ENCODE assay signal across 24 mouse cellular contexts in genomic region chr17:13215595-13215994, GRCm38 (mm10). TPM values are rescaled to one million over a fixed set of nuclear protein-coding genes. Genes with fewer than 3 reads are reported as not detected.
DNase-seq lines count a peak whose midpoint lies in the region; ATAC-seq lines count a peak whose summit lies in the region.
"Had no signal": no experiment of that assay in that cellular context is flagged by ENCODE, and none has a peak within 500 bp of the region (broad histone marks: within the 10 kb centered on the region; RNA-seq: fewer than 3 reads in every experiment).

No protein-coding gene starts in this region.

- 79% methylated on average over 2 of the region's 2 CpGs for WGBS in midbrain, embryonic 14.5 days
- 84% methylated on average over 2 of the region's 2 CpGs for WGBS in midbrain, embryonic 16.5 days

- H3K9ac ChIP-seq in midbrain, embryonic 14.5 days (replicated peaks; ENCODE audit: low read length) = no peak overlapping the region
- no peak overlapping the region for H3K9ac ChIP-seq in midbrain, embryonic 16.5 days (ENCODE audit: low read depth, low read length)
- H3K9ac ChIP-seq: hindbrain, embryonic 14.5 days; neural tube, embryonic 13.5 days had no signal

- peaks cover 93% of the 10 kb centered on the region for H3K9me3 ChIP-seq in midbrain, embryonic 14.5 days (ENCODE audit: control insufficient read depth, low read length)
- peaks cover 90% of the 10 kb centered on the region for H3K9me3 ChIP-seq in midbrain, embryonic 16.5 days (replicated peaks; ENCODE audit: control insufficient read depth, low read length, poor library complexity, severe bottlenecking)

- ATAC-seq in midbrain, embryonic 14.5 days (ENCODE audit: low FRiP score, low TSS enrichment) = 0 out of 2 replicates have a peak, but pooled peaks have one; percentile 9
- ATAC-seq in midbrain, embryonic 16.5 days = no peak
- ATAC-seq: intestine, embryonic 16.5 days had no signal

- H3K4me2 ChIP-seq in midbrain, embryonic 14.5 days (ENCODE audit: low read length) = no peak overlapping the region
- no peak overlapping the region for H3K4me2 ChIP-seq in midbrain, embryonic 16.5 days (ENCODE audit: low read length)
- H3K4me2 ChIP-seq: hindbrain, embryonic 14.5 days; neural tube, embryonic 13.5 days had no signal

- H3K4me1 ChIP-seq in midbrain, embryonic 14.5 days (ENCODE audit: control insufficient read depth, insufficient read depth, low read length) = no peaks in the 10 kb centered on the region
- H3K4me1 ChIP-seq in midbrain, embryonic 16.5 days (ENCODE audit: control insufficient read depth, insufficient read depth, low read length) = no peaks in the 10 kb centered on the region
- H3K4me1 ChIP-seq: midbrain, embryonic 10.5 days; neural tube, embryonic 13.5 days had no signal

- H3K27ac ChIP-seq in midbrain, embryonic 14.5 days (replicated peaks; ENCODE audit: low read depth, low read length) = no peak overlapping the region
- H3K27ac ChIP-seq in midbrain, embryonic 16.5 days (ENCODE audit: low read length) = no peak overlapping the region
- H3K27ac ChIP-seq: hindbrain, embryonic 14.5 days; midbrain, embryonic 10.5 days; neural tube, embryonic 13.5 days had no signal

- H3K27me3 ChIP-seq in midbrain, embryonic 14.5 days (ENCODE audit: control insufficient read depth, insufficient read depth, low read length) = no peaks in the 10 kb centered on the region
- H3K27me3 ChIP-seq in midbrain, embryonic 16.5 days (ENCODE audit: control insufficient read depth, insufficient read depth, low read depth, low read length) = no peaks in the 10 kb centered on the region
- H3K27me3 ChIP-seq: neural tube, embryonic 13.5 days had no signal

- no peaks in the 10 kb centered on the region for H3K36me3 ChIP-seq in midbrain, embryonic 14.5 days (ENCODE audit: control insufficient read depth, insufficient read depth, low read length)
- H3K36me3 ChIP-seq in midbrain, embryonic 16.5 days (ENCODE audit: control insufficient read depth, insufficient read depth, low read length) = no peaks in the 10 kb centered on the region
- H3K36me3 ChIP-seq: midbrain, embryonic 10.5 days; neural tube, embryonic 13.5 days had no signal

- peak; percentile 94 for DNase-seq in heart, adult 11 months
- no peak for DNase-seq in heart, adult 9 months (ENCODE audit: low spot score in 2 of 2)
- peak; percentile 25 for DNase-seq in layer of hippocampus, adult 11-12 months (ENCODE audit: low spot score)
- no peak for DNase-seq in layer of hippocampus, adult 9-10 months (ENCODE audit: low spot score)
- DNase-seq in midbrain, embryonic 14.5 days = no peak
- DNase-seq in adrenal gland, postnatal 10 days = no peak
- DNase-seq: B cell, adult 2 months; cerebellum, adult 9-11 months; kidney, postnatal 25 days; layer of hippocampus, postnatal 36 days; left cerebral cortex, postnatal 4 days; right cerebral cortex, postnatal 4 days; thymus, postnatal 4 days had no signal

- H3K4me3 ChIP-seq in midbrain, embryonic 14.5 days (replicated peaks; ENCODE audit: low read depth, low read length) = no peak overlapping the region
- H3K4me3 ChIP-seq in midbrain, embryonic 16.5 days (ENCODE audit: low read depth, low read length) = no peak overlapping the region
- H3K4me3 ChIP-seq: midbrain, embryonic 10.5 days; neural tube, embryonic 13.5 days had no signal

RNA-seq across cellular contexts. Expression of gene Smok2a, which starts 5.4 kb away (rescaled TPM):
- not detected in 2 replicates for polyA plus RNA-seq in midbrain, embryonic 14.5 days (2014; fragmentation: Nextera tagmentation; extraction: Ambion mirVana)
- polyA plus RNA-seq in midbrain, embryonic 16.5 days (2015; fragmentation: Nextera tagmentation; extraction: Ambion mirVana) = not detected in 2 replicates
- not detected for total RNA-seq in adrenal gland, postnatal 10 days (2021)
- total RNA-seq: adrenal gland, postnatal 4 days; gastrocnemius, postnatal 36 days; layer of hippocampus, postnatal 36 days; left cerebral cortex, postnatal 4 days; liver, adult 2 months had no signal
- polyA plus RNA-seq: embryonic facial prominence, embryonic 14.5 days; heart, postnatal 0 days; hindbrain, embryonic 14.5 days; intestine, embryonic 16.5 days; liver, adult 2 months; lung, embryonic 16.5 days; midbrain, embryonic 10.5 days; neural tube, embryonic 13.5 days had no signal

RNA-seq across cellular contexts. Expression of gene Smok2b, which starts 14.5 kb away (rescaled TPM):
- not detected in 2 replicates for polyA plus RNA-seq in midbrain, embryonic 14.5 days (2014; fragmentation: Nextera tagmentation; extraction: Ambion mirVana)
- not detected in 2 replicates for polyA plus RNA-seq in midbrain, embryonic 16.5 days (2015; fragmentation: Nextera tagmentation; extraction: Ambion mirVana)
- total RNA-seq in adrenal gland, postnatal 10 days (2021) = not detected
- total RNA-seq: adrenal gland, postnatal 4 days; gastrocnemius, postnatal 36 days; layer of hippocampus, postnatal 36 days; left cerebral cortex, postnatal 4 days; liver, adult 2 months had no signal
- polyA plus RNA-seq: embryonic facial prominence, embryonic 14.5 days; heart, postnatal 0 days; hindbrain, embryonic 14.5 days; intestine, embryonic 16.5 days; liver, adult 2 months; lung, embryonic 16.5 days; midbrain, embryonic 10.5 days; neural tube, embryonic 13.5 days had no signal

Comparison
In these comparisons a context has a peak if more than half of its experiments do, and no peak if none do; other contexts are left out.
1. DNase-seq: peak in heart, adult 11 months (single experiment) and layer of hippocampus, adult 11-12 months (single experiment); none in heart, adult 9 months (0 of 2), layer of hippocampus, adult 9-10 months (single experiment), midbrain, embryonic 14.5 days (single experiment) and adrenal gland, postnatal 10 days (single experiment).